Mouse (Mus musculus) embryo, embryonic 10 days (tissue): ENCODE measurements at regions not wholly inside any gene's neighbourhood (a gene's known extent, or its start where the extent isn't known, plus 50 kb on each side); places are given as distances from the start of the nearest gene placed in this dataset.
A peak's percentile ranks its signal among the peaks of the same experiment; 100 is the strongest.

Experiments
- DNase-seq: peaks from one replicate; pipeline ENCODE4 v3.0.0-alpha.2; 2015; ENCODE audit warnings: low spot score

GRCm38 (mm10) chr8:30482956-30483355 lies 2945.6 kb upstream of the 5930422O12Rik start:
- no peak for DNase-seq

DNA sequence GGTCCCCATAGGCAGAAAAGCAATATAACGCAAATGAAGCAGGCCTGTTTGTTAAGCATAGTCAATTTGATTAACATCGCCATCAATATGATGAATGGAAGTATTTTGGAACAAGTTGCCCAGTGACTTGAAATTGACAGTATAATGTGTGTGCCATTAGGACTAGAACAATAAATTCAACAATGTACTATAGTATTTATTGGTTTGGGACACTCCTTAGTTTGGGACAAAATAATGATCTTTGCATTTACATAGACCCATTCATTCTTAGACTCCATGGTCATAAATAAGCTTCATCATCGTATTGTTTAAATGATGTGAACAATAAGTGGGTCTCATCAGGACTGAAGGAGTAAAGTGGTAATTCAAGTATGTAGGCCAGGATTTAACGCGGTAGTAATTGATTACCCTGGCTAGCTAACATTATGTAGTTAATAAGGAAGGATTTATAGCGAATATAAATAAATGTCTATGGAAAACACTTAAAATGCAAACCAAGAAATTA lies 2933.6 kb upstream of the 5930422O12Rik start:
- no peak for DNase-seq

GRCm38 (mm10) chr8:30502164-30502563 lies 2926.3 kb upstream of the 5930422O12Rik start:
- DNase-seq = no peak

DNA sequence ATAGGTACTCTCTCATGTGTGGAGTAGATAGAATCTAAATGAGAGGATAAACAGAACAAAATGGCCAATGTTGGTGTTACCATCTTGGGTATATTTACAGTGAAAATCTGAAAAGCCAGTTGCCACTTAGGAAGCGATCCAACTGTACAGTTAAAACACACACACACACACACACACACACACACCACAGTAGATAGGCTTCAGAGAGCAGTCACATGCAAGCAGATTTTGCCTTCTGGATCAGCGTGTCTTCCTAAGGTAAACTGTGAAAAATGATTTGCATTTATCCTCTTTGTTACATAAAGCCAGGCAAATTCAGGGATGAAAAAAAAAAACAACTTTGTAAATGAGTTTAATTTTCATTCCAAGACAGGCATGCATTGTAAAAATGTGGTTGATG lies 2917.2 kb upstream of the 5930422O12Rik start:
- DNase-seq = no peak

DNA sequence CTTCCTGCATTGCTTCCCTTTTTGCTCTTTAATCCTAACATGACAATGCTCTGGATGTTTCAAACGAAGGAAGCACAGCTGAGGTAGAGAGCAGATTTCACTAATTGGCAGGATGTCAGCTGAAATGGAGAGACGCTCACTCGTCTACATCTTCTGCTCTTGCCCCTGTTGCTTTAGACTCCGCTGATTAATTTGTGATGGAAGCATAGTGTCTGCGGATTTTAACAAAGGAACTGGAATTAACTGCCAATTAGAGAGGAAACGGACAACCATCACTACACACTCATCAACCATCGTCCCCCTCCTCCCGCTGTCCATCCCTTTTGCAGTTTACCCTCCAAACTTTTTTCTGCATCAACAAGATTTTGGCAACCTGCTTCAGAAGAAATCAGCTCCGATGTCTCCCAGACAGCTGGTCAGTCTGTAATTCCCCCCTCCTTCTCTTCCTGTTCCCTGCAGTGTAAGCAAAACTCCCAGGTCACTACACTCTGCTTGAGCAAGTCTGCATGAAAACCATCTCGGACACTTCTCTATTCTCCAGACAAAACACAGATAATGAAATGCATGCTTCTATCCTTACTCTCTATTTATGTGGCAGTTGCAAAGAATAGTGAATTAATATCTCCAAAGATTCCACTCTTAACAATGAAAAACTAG lies 2905.6 kb upstream of the 5930422O12Rik start:
- DNase-seq = no peak

GRCm38 (mm10) chr8:30532862-30533500 lies 2895.5 kb upstream of the 5930422O12Rik start:
- peak; percentile 6 for DNase-seq

- DNase-seq = no peak
These were observed 2895.0 kb upstream of the 5930422O12Rik start for GRCm38 (mm10) chr8:30533501-30533870.

GRCm38 (mm10) chr8:30535450-30535849 lies 2893.1 kb upstream of the 5930422O12Rik start:
- no peak for DNase-seq

DNA sequence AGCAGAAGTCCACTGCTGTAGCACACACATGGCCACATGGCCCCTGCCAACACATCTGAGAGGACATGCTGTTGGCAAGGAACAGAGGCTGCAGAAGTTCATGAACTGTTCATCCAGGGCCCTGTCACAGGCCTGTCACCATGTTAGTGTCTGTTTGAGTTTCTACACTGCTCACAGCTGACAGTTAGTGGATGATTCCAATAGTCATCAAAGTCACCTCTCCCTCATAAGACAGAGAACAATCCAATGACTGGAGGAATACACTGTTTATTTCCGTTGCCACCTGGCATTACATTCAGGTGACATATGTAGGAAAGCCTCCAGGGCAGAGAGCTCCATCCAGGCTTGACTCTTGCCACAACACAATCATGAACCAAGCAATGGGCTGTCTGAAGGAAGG lies 2886.3 kb upstream of the 5930422O12Rik start:
- no peak for DNase-seq

- DNase-seq = no peak
These were observed 2880.7 kb upstream of the 5930422O12Rik start for GRCm38 (mm10) chr8:30547820-30548219.

DNA sequence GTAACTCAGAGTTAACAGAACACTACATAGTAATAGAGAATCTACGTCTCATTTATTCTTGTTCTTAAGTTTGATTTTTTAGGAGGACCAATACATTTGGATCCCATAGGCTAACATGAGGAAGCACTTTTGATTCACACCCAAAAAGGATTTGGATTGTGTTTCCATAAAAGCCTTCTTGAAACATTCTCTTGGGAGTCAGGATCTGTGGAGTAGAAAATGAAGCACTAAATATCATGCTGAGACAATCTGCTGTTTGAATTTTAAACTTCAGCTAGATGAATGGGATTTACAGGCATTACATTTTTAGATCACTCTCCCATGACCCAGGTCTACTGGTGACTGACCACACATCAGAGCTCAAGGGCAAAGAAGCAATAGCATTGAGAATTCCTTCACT lies 2877.5 kb upstream of the 5930422O12Rik start:
- DNase-seq = no peak

GRCm38 (mm10) chr8:30557429-30557828 lies 2871.1 kb upstream of the 5930422O12Rik start:
- no peak for DNase-seq

DNA sequence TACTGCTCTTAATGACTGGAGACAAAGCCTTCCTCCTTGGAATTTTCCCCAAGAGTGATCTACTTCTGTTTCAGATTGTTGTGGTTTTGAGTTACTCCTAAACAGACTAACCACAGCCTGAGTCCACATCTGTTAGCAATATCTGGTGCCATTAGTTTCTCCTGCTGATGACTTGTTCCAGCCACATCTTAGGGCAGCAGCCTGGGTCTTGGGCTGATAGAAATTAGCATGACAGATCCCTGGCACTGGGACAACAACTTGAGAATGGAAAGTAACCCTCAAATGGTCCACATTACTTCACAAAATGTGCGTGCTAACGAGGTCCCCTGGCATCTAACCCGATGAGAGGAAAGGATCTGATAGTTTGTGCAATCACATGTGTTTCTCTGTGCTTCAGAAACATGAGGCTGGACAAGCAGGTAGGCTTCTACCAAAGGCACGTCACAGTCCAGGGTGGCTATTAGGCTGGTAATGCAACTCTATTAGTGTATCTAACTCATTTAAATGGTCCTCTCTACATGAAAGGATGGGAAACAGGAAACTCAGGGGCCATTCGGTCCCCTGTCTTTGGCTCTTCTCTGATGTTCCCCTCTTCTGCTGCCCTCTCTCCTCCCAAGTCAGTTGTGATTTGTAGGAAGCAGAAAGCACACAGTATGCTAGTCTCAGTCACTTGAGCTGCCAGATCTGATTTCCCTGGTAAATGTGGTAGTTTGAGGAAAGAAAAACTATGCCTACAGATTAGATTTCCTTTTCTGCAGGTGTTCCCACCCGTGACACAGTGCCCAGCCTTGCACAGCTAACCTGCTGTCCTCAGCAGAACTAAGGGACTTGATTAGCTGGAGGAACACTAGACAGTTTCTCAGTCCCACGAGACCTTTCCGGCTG lies 2866.9 kb upstream of the 5930422O12Rik start:
- peak; percentile 11 for DNase-seq

GRCm38 (mm10) chr8:30569799-30570198 lies 2858.7 kb upstream of the 5930422O12Rik start:
- no peak for DNase-seq

- DNase-seq = peak; percentile 8
These were observed 2858.0 kb upstream of the 5930422O12Rik start for GRCm38 (mm10) chr8:30570547-30570946.

- DNase-seq = no peak
These were observed 2841.0 kb upstream of the 5930422O12Rik start for GRCm38 (mm10) chr8:30587508-30587907.

DNA sequence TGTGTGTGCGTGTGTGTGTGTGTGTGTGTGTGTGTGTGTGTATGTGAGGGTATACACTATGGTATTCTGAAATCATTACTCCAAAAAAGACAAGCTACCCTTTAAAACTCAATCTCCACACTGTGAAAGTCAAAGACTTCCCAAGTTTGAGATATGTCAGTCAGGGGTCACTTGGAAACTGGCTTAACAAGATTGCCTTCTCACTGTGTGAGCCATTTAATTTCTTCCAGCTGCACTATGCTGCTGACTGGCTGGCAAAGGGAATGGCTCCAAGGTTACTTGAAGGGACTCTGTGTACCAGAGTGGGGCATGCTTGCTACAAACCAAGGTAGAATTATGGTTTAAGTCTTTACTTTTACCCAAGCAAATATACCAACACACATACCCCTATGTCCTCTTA lies 2826.1 kb upstream of the 5930422O12Rik start:
- DNase-seq = peak; percentile 29

DNA sequence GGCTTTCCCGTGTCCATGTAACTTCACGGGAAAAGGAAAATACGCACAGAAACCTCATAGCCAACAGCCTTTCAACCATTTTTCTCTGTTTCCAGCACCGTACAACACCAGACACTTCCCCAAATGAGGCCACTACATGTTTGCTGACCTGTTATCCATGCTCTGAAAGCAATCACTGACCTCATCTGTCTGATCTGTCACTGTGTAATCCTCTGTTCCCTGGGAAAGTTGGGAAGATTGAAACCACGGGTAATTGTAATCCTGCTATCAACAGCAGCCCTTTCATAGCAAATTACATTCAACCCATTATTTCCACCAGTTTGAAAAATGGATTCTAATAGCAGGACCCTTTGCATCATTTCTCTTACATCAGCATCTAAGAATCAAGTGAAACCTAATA lies 2798.2 kb upstream of the 5930422O12Rik start:
- no peak for DNase-seq

DNA sequence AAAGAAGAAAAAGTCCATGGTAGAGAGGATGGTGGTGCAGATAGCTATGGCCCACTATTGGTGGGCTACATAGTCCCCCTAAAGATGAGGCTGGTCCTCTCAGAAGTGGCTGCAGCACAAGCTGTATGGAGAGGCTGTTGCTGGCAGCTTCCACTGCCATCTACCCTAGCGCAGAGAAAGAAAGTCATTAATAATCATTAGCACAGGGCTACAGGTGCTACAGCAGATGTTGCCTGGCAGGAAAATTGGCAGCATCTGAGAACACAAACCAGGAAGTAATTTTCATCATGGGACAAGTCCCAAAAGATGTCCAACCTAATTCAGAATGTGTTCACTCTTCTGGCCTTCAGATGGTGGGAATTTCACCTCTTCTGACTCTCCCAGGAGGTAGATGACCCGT lies 2791.7 kb upstream of the 5930422O12Rik start:
- DNase-seq = no peak

DNA sequence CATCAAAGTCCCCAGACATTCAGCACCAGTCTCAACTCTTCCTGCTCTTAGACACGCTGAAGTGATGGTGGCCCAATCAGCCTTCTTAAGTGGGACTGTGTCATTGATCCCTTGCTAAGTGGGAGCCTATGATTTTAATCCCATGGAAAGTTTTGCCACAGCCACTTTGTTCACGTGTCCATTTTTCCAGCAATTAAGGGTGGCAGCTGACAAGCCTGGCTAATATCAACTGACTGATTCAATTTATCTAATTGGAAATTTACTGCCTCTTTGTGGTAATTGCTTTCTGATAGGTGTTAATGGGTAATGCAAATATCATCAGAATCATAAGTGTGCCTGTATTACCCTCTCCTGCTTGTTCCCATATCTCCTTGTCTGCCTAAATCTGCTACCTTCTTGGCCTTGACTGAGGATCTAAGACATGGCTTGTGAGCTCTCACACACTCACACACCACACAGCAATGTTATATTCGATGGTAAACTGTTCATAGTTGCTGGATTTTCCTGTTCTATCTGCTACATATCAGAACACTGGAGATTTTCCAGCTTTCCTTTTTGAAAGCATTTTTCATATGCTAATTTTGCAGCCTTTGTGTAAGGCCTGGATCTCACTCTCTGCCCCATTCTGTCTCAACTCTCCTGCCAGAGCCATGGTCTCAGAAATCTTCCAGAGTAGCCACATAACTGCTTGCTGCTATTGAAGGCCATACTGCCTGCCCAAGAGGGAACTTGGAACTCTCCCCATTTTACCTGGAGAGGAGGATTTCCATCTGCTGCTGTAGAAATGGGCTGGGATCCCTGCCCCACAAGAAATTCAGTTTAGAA lies 2785.4 kb upstream of the 5930422O12Rik start:
- DNase-seq = no peak

- peak; percentile 9 for DNase-seq
These were observed 2780.0 kb upstream of the 5930422O12Rik start for GRCm38 (mm10) chr8:30648497-30648896.

DNA sequence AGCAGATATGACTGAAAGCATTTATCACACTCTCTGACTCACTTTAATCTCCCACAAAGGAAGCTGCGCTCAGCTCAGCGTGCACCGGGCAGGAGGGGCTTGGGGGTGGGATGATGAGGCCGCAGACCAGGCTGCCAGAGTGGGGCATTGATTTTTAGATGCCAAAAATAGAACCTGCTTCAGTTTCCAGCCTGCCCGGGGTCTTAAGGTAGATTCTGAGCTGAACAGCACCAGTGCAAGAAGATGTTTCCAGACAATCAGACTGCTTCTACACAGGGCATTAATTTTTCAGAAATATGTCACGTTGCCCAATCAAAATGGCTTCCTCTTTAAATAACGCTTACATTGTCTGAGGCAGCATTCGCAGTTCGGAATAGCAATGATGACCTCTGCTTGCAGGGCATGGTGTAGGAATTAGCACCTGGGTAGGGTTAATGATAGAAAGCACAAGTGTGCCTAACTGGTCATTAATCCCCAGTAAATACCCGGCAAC lies 2772.7 kb upstream of the 5930422O12Rik start:
- DNase-seq = no peak
